Mouse (Mus musculus) intestine, postnatal 0 days (tissue): Measurements from ENCODE around the gene Nop56. TPM values are rescaled to one million over a fixed set of nuclear protein-coding genes. Genes with fewer than 3 reads are reported as not detected.

Source experiments
- ATAC-seq: fragments of 200-750 bp; cut with Nextera tagmentation; 2 replicates; pipeline ENCODE4 v1.8.0; 2017; ENCODE audit warnings: mild to moderate bottlenecking, moderate TSS enrichment, moderate library complexity
- H3K27ac ChIP-seq: fragments of 300-500 bp; sonication (generic); 2 replicates; pipeline ENCODE4 v1.5.1; 2014; ENCODE audit warnings: mild to moderate bottlenecking, low read depth, low read length, moderate library complexity
- H3K27me3 ChIP-seq: fragments of 300-500 bp; sonication (generic); replicated peaks from 2 replicates; pipeline ENCODE4 v1.6.1; 2014; ENCODE audit warnings: low read length, mixed read lengths; ENCODE audit not compliant: control insufficient read depth, insufficient read depth
- H3K36me3 ChIP-seq: fragments of 300-500 bp; sonication (generic); 2 replicates; pipeline ENCODE4 v1.6.1; 2014; ENCODE audit warnings: mild to moderate bottlenecking, moderate library complexity; ENCODE audit not compliant: control insufficient read depth, insufficient read depth
- H3K4me1 ChIP-seq: fragments of 300-500 bp; sonication (generic); replicated peaks from 2 replicates; pipeline ENCODE4 v1.6.1; 2014; ENCODE audit warnings: antibody characterized with exemption, low read length, mixed read lengths; ENCODE audit not compliant: control insufficient read depth, insufficient read depth
- H3K4me2 ChIP-seq: fragments of 300-500 bp; sonication (generic); replicated peaks from 2 replicates; pipeline ENCODE4 v1.6.1; 2014; ENCODE audit warnings: low read depth, mild to moderate bottlenecking, moderate library complexity
- H3K4me3 ChIP-seq: fragments of 300-500 bp; sonication (generic); 2 replicates; pipeline ENCODE4 v1.5.1; 2014; ENCODE audit warnings: low read depth, low read length
- H3K9ac ChIP-seq: fragments of 300-500 bp; sonication (generic); 2 replicates; pipeline ENCODE4 v1.6.1; 2014; ENCODE audit warnings: mild to moderate bottlenecking, low read depth, low read length
- H3K9me3 ChIP-seq: fragments of 300-500 bp; sonication (generic); 2 replicates; pipeline ENCODE4 v1.6.1; 2016; ENCODE audit warnings: mixed run types; ENCODE audit not compliant: control insufficient read depth
- CTCF ChIP-seq: sonication (generic); IDR thresholded peaks from 2 replicates; pipeline ENCODE4 v1.5.1; 2016; ENCODE audit warnings: low read depth, mild to moderate bottlenecking, control low read depth, antibody characterized with exemption, moderate library complexity
- WGBS: fragments of 180-500 bp; shearing (Covaris S2); extraction: QIAGEN DNeasy Blood & Tissue Kit; methylation state at CpG from one replicate; pipeline ENCODE4 v1.1.7; 2014; 5-methylcytosine and 5-hydroxymethylcytosine counted together
- polyA plus RNA-seq: library from polyadenylated mRNA; unstranded; fragments of >200 nt; fragmentation: Nextera tagmentation; extraction: Ambion mirVana; gene quantifications from 2 replicates; pipeline ENCODE4 v1.2.1, GENCODE M21; 2015

Gene Nop56
- 66.5 and 75.1 TPM in 2 replicates for polyA plus RNA-seq

- peak within 1 kb of the TSS; percentile 74 for H3K27ac ChIP-seq
- H3K4me3 ChIP-seq, result peak within 1 kb of the TSS; percentile 61
- H3K4me2 ChIP-seq, result peak within 1 kb of the TSS; percentile 67
- H3K9me3 ChIP-seq, result no peaks in the 10 kb centered on the region
- TF ChIP-seq CTCF, result peak; percentile 18
- under 1% methylated on average over 68 of the region's 68 CpGs for WGBS
- ATAC-seq, result peak; percentile 97
- peak within 1 kb of the TSS; percentile 71 for H3K9ac ChIP-seq
- peaks cover 29% of the 10 kb centered on the region for H3K36me3 ChIP-seq
- H3K4me1 ChIP-seq, result peaks cover 3% of the 10 kb centered on the region; the same call in 1 of the 2 replicates
- H3K27me3 ChIP-seq, result no peaks in the 10 kb centered on the region
Measured at GRCm38 (mm10) chr2:130274149-130274861, at the start of gene Nop56. Gene Nop56 (plus strand): TSS chr2:130274430.

- WGBS, result 52% methylated on average over 9 of the region's 9 CpGs
- no peak overlapping the region for H3K4me2 ChIP-seq
- ATAC-seq, result no peak
- H3K9ac ChIP-seq, result no peak overlapping the region
- no peaks in the 10 kb centered on the region for H3K36me3 ChIP-seq
- H3K4me3 ChIP-seq, result no peak overlapping the region
- H3K9me3 ChIP-seq, result no peaks in the 10 kb centered on the region
- TF ChIP-seq CTCF, result peak; percentile 72
- no peaks in the 10 kb centered on the region for H3K27me3 ChIP-seq
- H3K4me1 ChIP-seq, result no peaks in the 10 kb centered on the region
- H3K27ac ChIP-seq, result no peak overlapping the region
Measured at GRCm38 (mm10) chr2:130246912-130247311, 27.3 kb upstream of the Nop56 start.

- H3K27me3 ChIP-seq, result no peaks in the 10 kb centered on the region
- no peak for ATAC-seq
- H3K27ac ChIP-seq, result no peak overlapping the region
- H3K9me3 ChIP-seq, result no peaks in the 10 kb centered on the region
- H3K4me1 ChIP-seq, result no peaks in the 10 kb centered on the region
- no peak overlapping the region for H3K9ac ChIP-seq
- H3K4me2 ChIP-seq, result no peak overlapping the region
- H3K36me3 ChIP-seq, result no peaks in the 10 kb centered on the region
- TF ChIP-seq CTCF, result no peak
- H3K4me3 ChIP-seq, result no peak overlapping the region
- WGBS, result 66% methylated on average over 7 of the region's 7 CpGs
Measured at GRCm38 (mm10) chr2:130248226-130248625, 26.0 kb upstream of the Nop56 start.

- Histone ChIP-seq H3K36me3 (no peaks in the 10 kb centered on the region), H3K4me2 (no peak overlapping the region), H3K27ac (no peak overlapping the region), H3K4me1 (no peaks in the 10 kb centered on the region), H3K4me3 (no peak overlapping the region), H3K27me3 (no peaks in the 10 kb centered on the region), H3K9me3 (no peaks in the 10 kb centered on the region), H3K9ac (no peak overlapping the region)
- TF ChIP-seq CTCF, result no peak
- ATAC-seq, result no peak
- 68% methylated on average over 4 of the region's 4 CpGs for WGBS
Measured at GRCm38 (mm10) chr2:130256762-130257161, 17.5 kb upstream of the Nop56 start.

- H3K36me3 ChIP-seq, result no peaks in the 10 kb centered on the region
- H3K27me3 ChIP-seq, result no peaks in the 10 kb centered on the region
- no peaks in the 10 kb centered on the region for H3K4me1 ChIP-seq
- H3K9me3 ChIP-seq, result no peaks in the 10 kb centered on the region
- no peak overlapping the region for H3K9ac ChIP-seq
- H3K4me2 ChIP-seq, result no peak overlapping the region
- no peak overlapping the region for H3K27ac ChIP-seq
- no peak for TF ChIP-seq CTCF
- ATAC-seq, result no peak
- 67% methylated on average over 4 of the region's 4 CpGs for WGBS
- H3K4me3 ChIP-seq, result no peak overlapping the region
Measured at GRCm38 (mm10) chr2:130260822-130261221, 13.4 kb upstream of the Nop56 start.

GRCm38 (mm10) chr2:130261914-130262313 lies 12.3 kb upstream of the Nop56 start:
- no peaks in the 10 kb centered on the region for H3K27me3 ChIP-seq
- 44% methylated on average over 2 of the region's 2 CpGs for WGBS
- H3K9ac ChIP-seq, result no peak overlapping the region
- no peak overlapping the region for H3K4me3 ChIP-seq
- no peaks in the 10 kb centered on the region for H3K9me3 ChIP-seq
- H3K27ac ChIP-seq, result no peak overlapping the region
- no peak for ATAC-seq
- H3K4me2 ChIP-seq, result no peak overlapping the region
- H3K36me3 ChIP-seq, result no peaks in the 10 kb centered on the region
- no peak for TF ChIP-seq CTCF
- H3K4me1 ChIP-seq, result no peaks in the 10 kb centered on the region
